Mouse (Mus musculus): Measurements from ENCODE around the gene Zfp292. TPM values are rescaled to one million over a fixed set of nuclear protein-coding genes. Genes with fewer than 3 reads are reported as not detected.

Zfp292 gene
- polyA plus RNA-seq, 1 experiment from 2014 or later, result 32.7 TPM

DNA sequence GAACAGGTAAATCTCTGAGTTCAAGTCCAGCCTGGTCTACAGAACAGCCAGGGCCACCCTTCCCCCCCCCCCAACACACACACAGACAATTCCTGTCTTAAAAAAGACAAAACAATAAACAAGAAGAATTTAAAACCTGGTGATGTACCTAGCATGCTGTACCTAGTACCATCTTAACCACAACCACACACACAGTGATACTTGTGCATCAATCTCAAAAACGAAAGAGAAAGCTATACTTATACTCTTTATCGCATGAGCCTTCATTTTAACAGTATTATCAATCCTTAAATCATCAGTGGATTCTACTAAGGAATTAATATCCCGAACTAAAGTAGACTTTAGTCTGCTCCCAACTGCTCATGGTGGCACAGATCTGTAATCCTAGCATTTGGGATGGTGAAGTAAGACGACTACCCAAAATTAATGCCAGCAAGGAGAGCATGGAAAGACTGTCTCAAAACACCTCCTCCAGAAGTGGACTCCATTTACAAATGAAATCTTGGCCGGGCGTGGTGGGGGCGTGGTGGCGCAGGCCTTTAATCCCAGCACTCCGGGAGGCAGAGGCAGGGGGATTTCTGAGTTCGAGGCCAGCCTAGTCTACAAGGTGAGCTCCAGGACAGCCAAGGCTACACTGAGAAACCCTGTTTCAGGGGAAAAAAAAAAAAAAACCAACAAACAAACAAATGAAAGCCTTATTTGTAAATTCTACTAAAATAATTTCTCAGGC, 1.7 kb downstream of the Zfp292 start:
- Histone ChIP-seq H3K4me1 (replicated peaks) (peaks cover 31% of the 10 kb centered on the region), H3K36me3 (peaks cover 13% of the 10 kb centered on the region), H3K27ac (no peak overlapping the region), H3K27me3 (no peaks in the 10 kb centered on the region), H3K9me3 (no peaks in the 10 kb centered on the region), H3K4me3 (peak overlapping the region; percentile 96), H3K4me2 (peak overlapping the region; percentile 71), H3K9ac (peak overlapping the region; percentile 100)
- 91% methylated on average over 10 of the region's 10 CpGs for WGBS
- no peak for ATAC-seq (ENCODE audit: low FRiP score)

DNA sequence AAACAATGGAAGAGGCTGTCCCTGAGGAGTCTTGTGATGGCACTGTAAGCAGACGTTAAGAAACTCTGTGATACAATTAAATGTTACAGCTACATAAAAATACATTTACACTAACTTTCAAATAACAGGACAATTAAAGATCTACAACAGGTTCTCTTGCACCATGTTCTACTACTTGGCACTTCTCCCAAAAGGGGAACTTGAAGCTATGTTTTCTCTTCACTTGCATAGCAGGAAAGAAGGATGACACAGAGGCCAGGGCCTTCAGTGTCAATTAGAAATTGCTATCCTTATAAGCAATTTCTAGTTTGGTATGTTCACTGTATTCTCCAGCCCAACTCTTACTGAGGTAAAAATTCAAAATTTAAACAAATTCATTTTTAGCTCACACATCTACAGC, 8.5 kb downstream of the Zfp292 start:
- peaks cover 13% of the 10 kb centered on the region for H3K36me3 ChIP-seq
- H3K27ac ChIP-seq, result no peak overlapping the region
- no peaks in the 10 kb centered on the region for H3K27me3 ChIP-seq
- no peak for ATAC-seq (ENCODE audit: low FRiP score)
- no peak overlapping the region for H3K9ac ChIP-seq
- WGBS, result 76% methylated on average over 1 of the region's 1 CpGs
- peaks cover 17% of the 10 kb centered on the region for H3K4me1 ChIP-seq (replicated peaks)
- H3K4me3 ChIP-seq, result no peak overlapping the region
- no peaks in the 10 kb centered on the region for H3K9me3 ChIP-seq
- no peak overlapping the region for H3K4me2 ChIP-seq

DNA sequence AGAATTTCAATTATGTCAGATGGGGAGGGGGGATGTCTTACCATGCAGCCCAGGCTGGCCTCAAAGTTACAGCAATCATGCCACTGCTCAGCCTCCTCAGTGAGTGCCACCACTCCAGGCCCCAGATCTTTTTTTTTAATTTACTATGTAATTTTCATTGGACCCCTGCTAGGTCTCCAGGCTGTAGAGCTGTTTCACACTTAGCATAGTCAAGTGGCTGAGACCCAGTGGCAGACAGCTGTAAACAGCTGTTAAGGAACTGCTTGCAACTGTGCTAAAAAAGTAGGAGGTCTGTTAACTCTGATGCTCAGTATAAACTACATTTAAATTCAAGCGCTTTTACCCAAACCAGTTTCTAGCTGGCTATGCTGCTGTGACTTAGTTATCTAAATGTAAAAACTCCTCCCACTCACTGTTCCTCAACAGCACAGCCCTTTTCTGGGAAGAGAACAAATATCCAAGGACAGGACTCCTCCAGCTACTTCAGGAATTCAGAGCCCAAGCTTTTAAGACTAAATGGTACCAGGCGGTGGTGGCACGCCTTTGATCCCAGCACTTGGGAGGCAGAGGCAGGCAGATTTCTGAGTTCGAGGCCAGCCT, 9.8 kb downstream of the Zfp292 start:
- Histone ChIP-seq H3K4me2 (no peak overlapping the region), H3K9ac (no peak overlapping the region), H3K36me3 (peaks cover 8% of the 10 kb centered on the region; the same call in 1 of the 2 replicates), H3K9me3 (no peaks in the 10 kb centered on the region), H3K4me3 (no peak overlapping the region), H3K27ac (no peak overlapping the region), H3K27me3 (no peaks in the 10 kb centered on the region), H3K4me1 (replicated peaks) (peaks cover 17% of the 10 kb centered on the region)
- no peak for ATAC-seq (ENCODE audit: low FRiP score)
- WGBS, result 93% methylated on average over 4 of the region's 4 CpGs

DNA sequence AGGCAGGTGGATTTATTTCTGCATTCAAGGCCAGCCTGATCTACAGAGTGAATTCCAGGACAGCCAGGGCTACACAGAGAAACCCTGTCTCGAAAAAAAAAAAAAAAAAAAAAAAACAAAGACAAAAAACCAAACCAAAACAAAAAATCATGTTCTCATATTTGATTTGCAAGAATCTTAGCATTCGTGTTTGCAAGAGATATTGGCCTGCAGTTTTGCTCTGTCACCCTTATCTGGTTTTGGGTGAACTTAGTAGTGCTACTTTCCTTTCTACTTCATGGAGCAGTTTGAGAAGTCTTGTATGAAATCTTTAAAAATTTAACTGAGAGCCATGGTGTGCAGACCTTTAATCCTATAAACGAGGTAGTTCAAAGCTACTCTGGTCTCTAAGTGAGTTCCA, 12.9 kb downstream of the Zfp292 start:
- no peak for ATAC-seq (ENCODE audit: low FRiP score)
- H3K36me3 ChIP-seq, result no peaks in the 10 kb centered on the region
- H3K27me3 ChIP-seq, result no peaks in the 10 kb centered on the region
- 94% methylated on average over 3 of the region's 3 CpGs for WGBS
- peaks cover 21% of the 10 kb centered on the region for H3K4me1 ChIP-seq (replicated peaks)
- no peak overlapping the region for H3K27ac ChIP-seq
- no peak overlapping the region for H3K4me2 ChIP-seq
- H3K9ac ChIP-seq, result no peak overlapping the region
- H3K4me3 ChIP-seq, result no peak overlapping the region
- H3K9me3 ChIP-seq, result no peaks in the 10 kb centered on the region

DNA sequence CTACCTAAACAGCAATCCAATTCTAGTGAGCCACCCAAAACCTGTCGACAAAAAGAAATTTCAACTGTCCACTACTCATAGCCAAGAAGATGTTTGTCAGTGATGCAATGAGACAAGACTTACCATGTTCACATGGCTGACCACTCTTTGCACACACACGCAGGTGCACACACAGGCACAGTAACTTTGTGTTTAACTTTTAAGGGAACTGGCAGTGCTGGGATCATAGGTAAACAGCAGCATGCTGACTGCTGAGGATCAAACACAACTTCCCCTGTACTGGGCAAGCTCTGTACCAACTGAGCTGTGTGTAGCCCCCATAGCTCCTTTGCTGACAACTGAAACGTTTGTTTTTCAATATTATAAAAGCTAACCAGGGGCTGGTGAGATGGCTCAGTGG, 21.3 kb downstream of the Zfp292 start:
- no peaks in the 10 kb centered on the region for H3K27me3 ChIP-seq
- no peak for ATAC-seq (ENCODE audit: low FRiP score)
- no peaks in the 10 kb centered on the region for H3K36me3 ChIP-seq
- no peak overlapping the region for H3K4me2 ChIP-seq
- H3K4me3 ChIP-seq, result no peak overlapping the region
- 91% methylated on average over 3 of the region's 3 CpGs for WGBS
- no peaks in the 10 kb centered on the region for H3K9me3 ChIP-seq
- H3K27ac ChIP-seq, result no peak overlapping the region
- H3K9ac ChIP-seq, result no peak overlapping the region
- peaks cover 19% of the 10 kb centered on the region; the same call in 1 of the 2 replicates for H3K4me1 ChIP-seq (replicated peaks)

DNA sequence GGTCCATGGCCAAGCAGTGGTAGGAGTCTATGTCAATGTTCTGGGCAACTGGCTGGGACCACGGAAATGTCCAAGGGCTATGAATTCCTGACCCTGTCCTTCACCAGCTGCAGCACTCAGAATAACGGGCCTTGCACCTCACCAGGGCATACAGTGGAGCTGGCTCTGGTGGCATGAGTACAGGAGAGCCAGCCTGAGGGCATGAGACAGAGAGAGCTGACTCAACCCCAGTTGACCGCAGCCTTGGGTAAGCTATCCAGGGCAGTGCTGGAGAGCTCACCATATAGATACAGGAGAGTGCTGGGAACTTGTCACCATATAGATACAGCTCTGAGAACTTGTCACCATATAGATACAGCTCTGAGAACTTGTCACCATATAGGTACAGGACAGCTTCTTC, 23.3 kb downstream of the Zfp292 start:
- Histone ChIP-seq H3K9me3 (no peaks in the 10 kb centered on the region), H3K27ac (no peak overlapping the region), H3K4me1 (replicated peaks) (peaks cover 19% of the 10 kb centered on the region; the same call in 1 of the 2 replicates), H3K27me3 (no peaks in the 10 kb centered on the region), H3K4me2 (no peak overlapping the region), H3K4me3 (no peak overlapping the region), H3K9ac (no peak overlapping the region), H3K36me3 (peaks cover under 1% of the 10 kb centered on the region; the same call in 1 of the 2 replicates)
- 0 out of 2 replicates have a peak, but pooled peaks have one; percentile 6 for ATAC-seq (ENCODE audit: low FRiP score)
- 90% methylated on average over 3 of the region's 3 CpGs for WGBS

DNA sequence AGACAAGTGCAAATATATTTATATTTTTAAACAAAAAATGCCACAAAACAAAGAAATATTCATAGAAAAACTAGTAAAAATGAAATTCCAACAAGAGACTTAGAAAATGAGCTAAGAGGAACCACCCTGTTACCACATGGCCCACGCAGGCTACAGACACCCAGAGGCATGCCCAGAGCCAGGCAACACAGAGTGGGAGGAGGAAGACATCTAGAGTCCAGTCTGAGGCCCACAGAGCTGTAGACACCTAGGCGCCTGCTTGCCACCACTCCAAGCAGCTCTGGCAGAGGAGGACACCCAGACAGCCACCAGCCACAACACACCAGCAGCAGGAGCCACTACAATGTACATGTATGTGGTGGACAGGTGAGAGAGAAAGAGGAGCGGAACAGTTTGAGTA, 23.9 kb downstream of the Zfp292 start:
- H3K9me3 ChIP-seq, result no peaks in the 10 kb centered on the region
- 94% methylated on average over 3 of the region's 3 CpGs for WGBS
- H3K27me3 ChIP-seq, result no peaks in the 10 kb centered on the region
- no peak overlapping the region for H3K4me3 ChIP-seq
- peaks cover 6% of the 10 kb centered on the region for H3K36me3 ChIP-seq
- H3K4me2 ChIP-seq, result no peak overlapping the region
- no peak for ATAC-seq (ENCODE audit: low FRiP score)
- H3K9ac ChIP-seq, result no peak overlapping the region
- H3K27ac ChIP-seq, result no peak overlapping the region
- H3K4me1 ChIP-seq (replicated peaks), result peaks cover 19% of the 10 kb centered on the region; the same call in 1 of the 2 replicates

DNA sequence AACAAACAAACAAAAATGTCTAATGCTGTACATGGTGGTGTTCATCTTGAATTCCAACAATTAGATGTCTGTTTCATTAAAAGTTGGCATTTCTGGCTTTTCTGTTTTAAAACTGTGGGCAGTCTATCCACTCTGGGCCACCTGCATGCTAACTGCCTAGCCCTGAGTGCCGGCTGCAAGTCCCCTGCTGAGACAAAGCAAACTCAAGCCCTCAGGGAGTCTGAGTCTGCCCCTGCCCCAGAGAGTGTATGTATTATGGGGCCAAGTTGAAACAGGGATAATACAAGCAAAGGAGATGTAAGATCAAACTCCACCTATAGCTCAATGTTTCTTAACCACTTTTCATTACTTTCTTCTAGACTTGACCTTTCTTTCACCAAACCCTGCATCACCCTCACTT, 26.8 kb downstream of the Zfp292 start:
- peaks cover 19% of the 10 kb centered on the region; the same call in 1 of the 2 replicates for H3K4me1 ChIP-seq (replicated peaks)
- H3K4me3 ChIP-seq, result no peak overlapping the region
- H3K4me2 ChIP-seq, result no peak overlapping the region
- H3K36me3 ChIP-seq, result peaks cover 14% of the 10 kb centered on the region
- no peak for ATAC-seq (ENCODE audit: low FRiP score)
- H3K27me3 ChIP-seq, result no peaks in the 10 kb centered on the region
- WGBS, result 24% methylated on average over 1 of the region's 1 CpGs
- no peaks in the 10 kb centered on the region for H3K9me3 ChIP-seq
- H3K9ac ChIP-seq, result no peak overlapping the region
- no peak overlapping the region for H3K27ac ChIP-seq

DNA sequence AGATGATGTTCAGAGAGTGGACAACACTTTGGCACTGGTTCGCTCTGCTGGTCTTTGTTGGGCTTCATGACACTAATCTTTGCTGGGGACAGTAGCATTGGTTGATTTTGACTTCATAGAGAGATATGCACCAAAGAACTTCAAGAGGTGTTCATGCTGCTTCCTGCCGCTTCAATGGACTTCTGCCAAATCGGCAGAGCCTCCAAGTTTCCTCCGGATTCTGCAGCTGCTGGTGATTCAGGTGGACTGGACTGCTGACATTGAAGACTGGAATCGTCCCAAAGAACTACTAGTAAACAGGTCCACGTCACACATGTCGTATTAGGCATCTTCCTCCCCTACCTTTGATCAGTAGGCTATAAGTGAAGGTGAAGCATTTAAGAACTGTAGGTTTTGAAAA, 30.7 kb downstream of the Zfp292 start:
- Histone ChIP-seq H3K4me2 (no peak overlapping the region), H3K9ac (no peak overlapping the region), H3K27me3 (no peaks in the 10 kb centered on the region), H3K9me3 (no peaks in the 10 kb centered on the region), H3K36me3 (peaks cover 14% of the 10 kb centered on the region), H3K27ac (no peak overlapping the region), H3K4me1 (replicated peaks) (0 out of 2 replicates have a peak, but pooled peaks cover 10% of the 10 kb centered on the region), H3K4me3 (no peak overlapping the region)
- no peak for ATAC-seq (ENCODE audit: low FRiP score)
- 97% methylated on average over 7 of the region's 7 CpGs for WGBS

DNA sequence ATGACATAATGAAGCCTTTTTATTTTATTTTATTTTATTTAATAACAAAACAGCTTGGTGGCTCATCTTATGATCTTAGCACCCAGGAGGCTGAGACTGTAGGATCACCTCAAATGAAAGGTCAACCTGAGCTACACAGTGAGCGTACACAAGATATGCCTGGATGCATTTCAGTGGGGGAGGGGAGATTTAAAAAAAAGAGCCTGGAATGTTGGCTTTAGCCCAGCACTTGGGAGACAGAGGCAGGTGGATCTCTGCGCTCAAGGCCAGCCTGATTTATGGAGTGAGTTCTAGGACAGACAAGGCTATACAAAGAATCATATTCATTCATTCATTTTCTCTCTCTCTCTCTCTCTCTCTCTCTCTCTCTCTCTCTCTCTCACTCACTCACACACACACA, 32.6 kb downstream of the Zfp292 start:
- ATAC-seq (ENCODE audit: low FRiP score), result no peak
- 87% methylated on average over 2 of the region's 2 CpGs for WGBS
- H3K4me3 ChIP-seq, result no peak overlapping the region
- peaks cover 6% of the 10 kb centered on the region; the same call in 1 of the 2 replicates for H3K4me1 ChIP-seq (replicated peaks)
- H3K4me2 ChIP-seq, result no peak overlapping the region
- H3K9me3 ChIP-seq, result no peaks in the 10 kb centered on the region
- no peaks in the 10 kb centered on the region for H3K27me3 ChIP-seq
- H3K9ac ChIP-seq, result no peak overlapping the region
- H3K27ac ChIP-seq, result no peak overlapping the region
- H3K36me3 ChIP-seq, result peaks cover 14% of the 10 kb centered on the region

DNA sequence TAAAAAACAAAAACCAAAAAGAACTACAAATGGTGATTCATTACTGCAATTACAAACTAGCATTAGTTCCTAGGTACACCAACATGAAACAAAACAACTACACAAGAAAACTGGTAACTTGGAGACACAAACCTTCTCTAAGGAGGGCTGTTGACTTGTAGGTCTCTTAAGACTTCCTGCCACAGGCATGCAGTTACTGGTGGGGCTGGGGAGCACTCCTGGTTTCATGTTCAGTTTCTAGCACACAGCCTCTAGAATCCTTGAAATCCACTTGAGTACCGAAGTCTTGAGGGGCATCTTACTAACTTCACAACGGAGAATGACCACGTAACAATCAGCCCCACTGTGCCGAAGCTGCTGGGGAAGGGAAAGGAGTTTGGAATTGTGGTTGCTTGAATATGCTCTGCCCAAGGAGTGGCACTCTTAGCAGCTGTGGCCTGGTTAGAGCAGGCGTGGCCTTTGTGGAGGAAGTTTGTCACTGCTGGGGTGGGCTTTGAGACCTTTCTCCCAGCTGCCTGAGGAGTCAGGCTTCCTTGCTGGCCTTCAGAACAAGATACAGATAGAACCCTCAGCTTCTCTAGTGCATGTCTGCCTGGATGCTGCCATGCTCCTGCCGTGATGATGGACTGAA, 35.0 kb downstream of the Zfp292 start:
- H3K4me3 ChIP-seq, result no peak overlapping the region
- no peak overlapping the region for H3K27ac ChIP-seq

DNA sequence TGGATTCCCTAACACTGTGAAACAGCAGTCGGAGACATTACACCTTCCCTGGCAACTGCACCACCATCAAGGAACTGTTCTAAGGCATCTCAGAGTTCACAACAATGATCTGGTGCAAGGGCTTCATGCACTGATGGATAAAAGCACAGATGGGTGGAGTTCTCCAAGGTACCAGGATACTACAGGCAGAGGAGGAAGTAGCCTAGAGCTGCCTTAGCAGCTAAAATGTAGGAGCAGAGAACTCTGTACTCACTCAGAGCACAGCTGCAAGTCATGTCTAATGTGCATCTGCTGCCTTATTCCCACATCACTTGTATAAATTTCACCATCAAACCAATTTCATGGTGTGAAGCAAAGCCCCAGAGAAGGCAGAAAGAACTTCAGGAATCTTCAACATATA, 38.9 kb downstream of the Zfp292 start:
- WGBS, result 100% methylated on average over 1 of the region's 1 CpGs
- ATAC-seq (ENCODE audit: low FRiP score), result no peak

More for the DNA sequence above, 35.0 kb downstream of the Zfp292 start:
- no peaks in the 10 kb centered on the region for H3K9me3 ChIP-seq
- H3K27me3 ChIP-seq, result no peaks in the 10 kb centered on the region
- no peak for ATAC-seq (ENCODE audit: low FRiP score)
- no peak overlapping the region for H3K9ac ChIP-seq
- no peak overlapping the region for H3K4me2 ChIP-seq
- WGBS, result 94% methylated on average over 6 of the region's 6 CpGs
- peaks cover 6% of the 10 kb centered on the region for H3K36me3 ChIP-seq
- peaks cover 21% of the 10 kb centered on the region for H3K4me1 ChIP-seq (replicated peaks)

More for the DNA sequence above, 38.9 kb downstream of the Zfp292 start:
- Histone ChIP-seq H3K4me3 (no peak overlapping the region), H3K4me1 (replicated peaks) (peaks cover 21% of the 10 kb centered on the region), H3K27ac (no peak overlapping the region), H3K4me2 (no peak overlapping the region), H3K9ac (no peak overlapping the region), H3K36me3 (peaks cover 3% of the 10 kb centered on the region), H3K27me3 (no peaks in the 10 kb centered on the region), H3K9me3 (no peaks in the 10 kb centered on the region)
